Mouse (Mus musculus) testis, adult 2 months (tissue): Measurements from ENCODE around the gene Pou5f1.

Source experiments
- CTCF ChIP-seq: fragments of 200-500 bp; IDR thresholded peaks from 2 replicates; pipeline ENCODE4 v1.5.1; 2012; ENCODE audit warnings: low read depth, mild to moderate bottlenecking, inconsistent platforms, low read length, moderate library complexity; ENCODE audit not compliant: control insufficient read depth, insufficient read depth, insufficient replicate concordance
- POLR2A ChIP-seq: fragments of 200-500 bp; IDR thresholded peaks from 2 replicates; pipeline ENCODE4 v1.6.1; 2012; ENCODE audit warnings: low read depth, mild to moderate bottlenecking, inconsistent platforms, low read length, moderate library complexity; ENCODE audit not compliant: control insufficient read depth

DNA sequence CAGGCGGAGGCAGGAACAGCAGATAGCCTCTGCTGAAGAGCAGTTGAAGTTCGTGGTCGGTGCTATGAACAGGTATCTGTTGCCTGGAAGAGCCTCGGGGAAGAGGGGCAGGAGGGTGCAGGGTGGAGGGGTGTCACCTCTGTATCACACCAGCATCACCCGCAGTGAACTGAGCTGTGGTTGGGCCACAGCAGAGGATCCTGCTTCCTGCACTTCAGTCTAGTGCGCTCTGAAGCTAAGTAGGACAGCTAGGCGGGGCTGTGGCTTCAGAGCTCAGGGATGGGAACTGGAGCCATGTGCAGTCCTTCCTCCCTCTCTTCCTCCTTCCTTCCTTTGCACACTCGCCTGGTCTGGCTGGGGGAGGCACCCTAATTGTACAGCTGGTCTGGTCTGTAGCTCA, 20.8 kb downstream of the Pou5f1 start:
- no peak for TF ChIP-seq CTCF
- TF ChIP-seq POLR2A = no peak
